Mouse (Mus musculus): ENCODE data around the gene Rbfox2.

The Rbfox2 gene

DNA sequence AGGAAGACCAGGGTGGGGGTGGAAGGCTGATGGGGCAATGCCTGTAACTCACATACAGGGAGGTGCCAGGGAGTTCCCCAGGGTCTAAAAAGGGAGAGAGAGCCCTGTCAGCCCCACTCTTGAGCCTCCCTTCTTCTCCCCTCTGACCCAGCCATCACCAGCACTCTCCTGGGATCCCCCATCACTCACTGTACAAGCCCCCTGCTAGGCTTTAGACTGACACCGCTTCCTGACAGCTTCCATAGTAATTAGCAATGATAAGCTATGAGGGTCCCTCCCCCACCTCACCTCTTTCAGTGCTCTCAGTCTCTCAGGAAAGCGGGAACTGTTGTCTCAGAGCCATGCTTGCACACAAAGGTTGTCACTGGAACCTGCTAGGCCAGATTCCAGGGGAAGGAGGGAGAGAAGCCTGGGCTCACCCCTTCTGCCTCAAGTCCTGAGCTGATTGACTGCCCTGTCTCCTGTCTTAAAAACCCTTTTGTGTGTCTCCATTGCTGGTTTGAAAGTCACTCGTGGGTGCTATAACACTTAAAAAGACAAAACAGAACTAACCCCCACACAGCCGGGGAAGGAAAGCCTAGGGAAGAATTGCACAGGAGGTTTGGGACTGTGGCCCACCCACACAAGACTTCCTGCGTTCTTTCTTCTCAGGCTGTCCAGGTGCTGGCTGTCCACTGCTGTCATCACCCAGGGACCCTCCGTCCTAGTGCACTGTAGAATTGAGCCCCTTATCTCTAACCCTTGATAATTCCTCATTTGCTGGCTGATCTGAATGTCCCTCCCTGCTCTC is 250.6 kb downstream of the Rbfox2 start:
- no peak for DNase-seq

DNA sequence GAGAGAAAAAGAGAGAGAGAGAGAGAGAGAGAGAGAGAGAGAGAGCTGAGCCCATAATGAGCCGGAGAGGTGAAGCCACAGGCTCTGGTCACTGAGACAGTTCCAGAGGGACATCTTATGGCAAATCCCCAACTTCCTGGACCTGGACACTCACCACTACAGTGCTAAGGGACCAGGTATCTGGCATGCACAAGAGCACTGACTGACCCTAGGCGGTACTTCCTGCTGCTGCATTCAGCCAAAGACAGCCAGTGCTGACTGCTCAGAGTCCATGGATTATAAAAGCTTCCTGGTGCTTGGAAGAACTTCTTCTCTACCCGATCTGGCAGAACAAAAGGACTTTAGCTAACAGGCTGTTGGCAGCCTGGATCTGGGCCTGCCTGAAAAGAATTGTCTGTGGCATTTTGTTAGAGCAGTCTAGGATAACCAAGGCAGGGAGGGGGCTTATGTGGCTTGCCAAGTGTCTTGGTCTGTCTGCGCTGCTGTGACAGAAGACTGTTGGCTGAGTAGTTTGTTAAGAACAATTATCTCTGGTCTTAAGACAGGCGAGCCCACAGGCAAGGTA is 252.1 kb downstream of the Rbfox2 start:
- DNase-seq, result no peak

DNA sequence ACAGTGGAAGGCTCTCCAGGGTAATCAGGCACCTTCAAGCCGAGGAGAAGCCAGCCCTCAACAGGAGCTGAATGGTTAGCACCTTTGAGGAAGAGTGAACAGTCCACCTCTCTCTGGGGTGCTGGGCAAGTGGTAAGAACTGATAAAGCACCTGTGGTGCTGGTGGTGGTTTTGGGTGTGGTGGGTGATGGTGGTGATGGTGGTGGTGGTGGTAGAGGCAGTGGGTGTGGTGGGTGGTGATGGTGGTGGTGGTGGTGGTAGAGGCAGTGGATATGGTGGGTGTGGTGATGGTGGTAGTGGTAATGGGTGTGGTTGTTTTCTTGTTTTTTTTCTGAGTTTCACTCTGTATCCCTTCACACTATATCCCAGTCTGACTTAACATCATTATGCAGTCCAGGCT is 253.8 kb downstream of the Rbfox2 start:
- no peak for DNase-seq

DNA sequence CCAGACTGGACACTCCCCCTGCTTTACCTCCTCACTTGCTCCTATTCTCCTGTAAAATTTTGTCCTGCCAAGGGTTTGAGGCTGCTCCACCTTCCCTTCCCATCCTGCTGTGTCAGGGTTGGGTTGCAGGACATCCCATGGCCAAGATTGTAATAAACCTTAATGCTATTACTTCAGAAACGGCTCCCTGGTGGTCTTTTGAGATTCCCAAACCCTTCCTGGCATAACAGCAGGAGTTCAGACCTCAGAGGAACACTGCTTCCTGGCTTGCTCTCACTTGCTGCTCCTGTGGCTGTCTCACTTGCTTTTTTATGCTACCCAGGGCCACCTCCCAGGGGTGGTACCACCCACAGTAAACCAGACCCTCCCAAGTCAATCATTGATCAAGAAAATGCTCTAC is 254.6 kb downstream of the Rbfox2 start:
- no peak for DNase-seq

GRCm38 (mm10) chr15:77050570-77050969 is 256.2 kb downstream of the Rbfox2 start, which contains the start of gene Mb:
TSS of gene Mb (minus strand) at chr15:77050670.
- no peak for DNase-seq

DNA sequence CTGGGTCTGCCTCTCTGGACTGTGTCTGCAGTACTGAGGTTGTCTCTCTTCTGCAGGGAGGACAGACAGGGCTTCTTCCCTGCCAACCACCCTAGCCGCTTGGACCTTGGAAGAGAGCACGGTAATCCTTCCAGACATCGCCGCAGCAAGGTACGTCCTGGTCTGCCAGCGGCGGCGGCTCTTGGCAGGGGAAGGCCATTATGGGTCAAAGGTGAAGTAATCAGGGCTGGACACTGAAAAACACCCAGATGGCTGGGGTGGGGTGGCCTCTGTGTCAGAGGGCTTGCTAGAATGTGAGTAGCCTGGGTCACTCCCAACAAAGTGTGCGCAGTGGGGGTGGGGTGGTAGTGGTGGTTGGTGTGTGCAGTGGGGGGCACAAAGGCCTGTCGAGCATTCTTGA is 261.2 kb downstream of the Rbfox2 start:
- DNase-seq, result no peak

GRCm38 (mm10) chr15:77044597-77045320 is 262.0 kb downstream of the Rbfox2 start, which contains the start of gene Apol6:
TSS of gene Apol6 (plus strand) at chr15:77044729.
- DNase-seq, result no peak

GRCm38 (mm10) chr15:77040784-77041183 is 266.0 kb downstream of the Rbfox2 start:
- no peak for DNase-seq

DNA sequence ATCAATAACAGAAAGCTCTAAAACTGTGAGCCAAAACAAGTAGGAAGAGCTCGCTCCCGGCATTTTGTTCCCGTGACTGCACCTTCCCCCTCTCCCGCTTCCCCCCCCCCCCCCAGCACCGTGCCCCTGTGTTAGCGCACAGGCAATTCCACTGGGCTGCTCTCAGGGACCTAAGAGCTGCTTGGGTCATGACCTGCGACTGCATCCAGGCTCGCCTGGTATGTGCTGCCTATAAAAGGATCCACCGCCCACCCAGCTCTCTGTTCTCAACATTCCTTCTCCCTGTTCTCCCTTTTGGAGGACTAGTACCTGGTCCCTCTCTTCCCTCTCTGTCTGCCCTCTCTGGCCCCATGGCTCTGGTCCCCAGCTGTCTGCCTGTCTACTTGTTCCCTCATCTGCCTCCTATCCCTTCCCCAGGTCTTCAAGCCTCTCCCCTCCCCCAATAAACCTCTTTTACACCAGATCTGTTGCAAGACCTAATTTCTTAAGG is 267.5 kb downstream of the Rbfox2 start:
- DNase-seq, result no peak

DNA sequence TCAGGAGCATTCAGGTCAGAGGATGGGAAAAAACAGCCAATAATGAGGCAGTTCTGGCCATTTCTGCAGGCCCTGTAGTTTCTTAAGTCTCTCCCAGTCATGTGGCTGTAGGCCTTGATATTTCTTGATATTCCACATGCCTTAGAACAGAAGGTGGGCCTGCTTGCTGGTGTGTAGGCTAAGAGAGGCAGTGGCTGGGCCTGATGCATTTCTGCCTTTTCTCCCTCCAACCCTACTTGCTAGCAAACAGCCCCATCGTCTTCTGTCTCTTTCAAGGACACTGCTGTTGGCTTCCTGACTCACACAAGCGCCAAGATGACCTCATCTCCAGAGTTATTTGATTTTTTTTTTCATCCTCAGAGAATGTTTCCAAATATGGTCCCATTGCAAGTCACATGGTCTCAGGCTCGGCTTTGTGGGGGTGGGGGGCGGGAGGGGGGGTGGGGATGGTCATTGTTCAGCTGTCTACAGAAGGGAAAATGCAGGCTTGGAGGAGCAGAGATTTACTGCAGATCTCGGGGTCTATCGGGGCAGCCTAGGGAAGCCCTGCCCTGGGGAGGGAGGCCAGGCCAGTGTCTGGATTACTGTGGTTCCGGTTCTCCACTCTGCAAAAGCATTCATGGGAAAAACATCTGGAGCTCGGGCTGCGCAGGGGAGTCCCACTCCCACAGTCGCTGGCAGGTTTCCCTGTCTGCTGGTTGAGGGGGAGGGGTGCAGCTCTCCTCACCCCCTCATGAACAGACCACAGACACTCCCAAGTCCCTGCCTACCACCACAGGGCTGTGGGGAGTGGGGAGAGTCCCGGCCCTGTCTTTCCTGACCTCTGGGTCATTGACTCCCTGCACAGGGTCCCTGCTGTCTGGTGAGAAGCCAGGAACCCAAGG is 269.3 kb downstream of the Rbfox2 start:
- peak; percentile 61 for DNase-seq

- no peak for DNase-seq
Observed at GRCm38 (mm10) chr15:77036989-77037277, 269.9 kb downstream of the Rbfox2 start.

- peak; percentile 50 for DNase-seq
Observed at GRCm38 (mm10) chr15:77036320-77036988, 270.4 kb downstream of the Rbfox2 start.

- DNase-seq, result no peak
Observed at GRCm38 (mm10) chr15:77035643-77036042, 271.2 kb downstream of the Rbfox2 start.

GRCm38 (mm10) chr15:77034526-77034925 is 272.3 kb downstream of the Rbfox2 start:
- DNase-seq, result no peak

DNA sequence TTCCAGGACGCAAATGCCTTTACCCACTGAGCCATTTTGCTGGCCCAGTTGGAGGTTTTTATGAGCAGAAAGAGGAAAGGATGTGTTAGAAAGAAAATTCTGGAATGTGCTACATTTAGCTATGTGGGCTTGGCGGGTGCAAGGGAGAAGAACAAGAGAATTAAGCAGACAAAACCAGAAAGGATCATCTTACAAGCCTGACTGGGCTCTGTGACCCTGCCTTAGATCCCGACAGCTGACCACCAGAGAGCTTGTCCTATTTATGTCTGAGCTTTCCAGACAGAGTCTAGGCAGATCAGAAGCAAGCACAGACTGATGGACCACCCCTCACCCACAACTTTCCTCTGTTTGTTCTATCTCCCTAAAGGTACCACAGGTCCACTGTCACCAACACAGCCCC is 275.5 kb downstream of the Rbfox2 start:
- DNase-seq, result no peak

DNA sequence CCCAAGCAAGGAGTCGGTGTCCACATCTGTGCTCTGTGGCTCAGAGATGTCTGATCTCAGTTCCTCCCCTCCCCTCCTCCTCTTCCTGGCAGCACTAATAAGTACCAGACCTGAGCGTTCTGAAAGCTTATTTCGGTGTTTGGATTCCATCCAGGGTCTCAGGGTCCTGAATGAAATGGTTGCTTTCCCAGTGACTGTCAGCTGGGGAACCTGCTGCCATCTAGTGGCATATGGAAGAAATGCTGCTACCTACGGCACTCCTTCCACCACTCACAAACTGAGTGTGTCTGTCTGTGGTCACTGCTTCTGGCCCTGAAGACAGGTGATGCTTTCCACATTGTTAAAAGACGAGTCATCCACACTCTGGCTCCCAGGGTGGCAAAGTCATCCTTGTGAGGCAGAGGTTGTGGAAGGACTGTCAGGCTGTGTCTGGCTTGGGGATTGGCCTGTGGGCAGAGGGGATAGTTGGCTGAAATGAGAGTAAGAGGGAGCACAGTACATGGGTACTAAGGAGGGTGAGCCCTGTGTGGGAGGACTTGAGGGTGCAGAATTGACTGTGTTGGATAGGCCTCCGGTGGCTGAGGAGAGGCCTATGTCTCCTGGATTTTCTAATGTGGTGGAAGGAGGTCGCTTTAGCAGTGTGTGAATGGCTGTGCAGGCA is 277.3 kb downstream of the Rbfox2 start:
- DNase-seq, result peak; percentile 31
